Comparison of ENCODE assay signal across 8 mouse cellular contexts in genomic region chr6:100287334-100288015, GRCm38 (mm10). TPM values are rescaled to one million over a fixed set of nuclear protein-coding genes. Genes with fewer than 3 reads are reported as not detected.
A peak's percentile ranks its signal among the peaks of the same experiment; 100 is the strongest.
DNase-seq lines count a peak whose midpoint lies in the region; ATAC-seq and TF ChIP-seq lines count a peak whose summit lies in the region.

Gene Rybp, minus strand, starts transcription at chr6:100287485.

- WGBS in forebrain, embryonic 12.5 days: under 1% methylated on average over 72 of the region's 112 CpGs
- WGBS in heart, embryonic 16.5 days: under 1% methylated on average over 61 of the region's 112 CpGs
- WGBS in liver, embryonic 14.5 days (ENCODE audit: insufficient replicate concordance): under 1% methylated on average over 77 of the region's 112 CpGs
- WGBS in stomach, embryonic 15.5 days: under 1% methylated on average over 43 of the region's 112 CpGs

- peak; percentile 98 for ATAC-seq in forebrain, embryonic 12.5 days (ENCODE audit: low FRiP score)
- peak; percentile 96 for ATAC-seq in heart, embryonic 16.5 days (replicated peaks; ENCODE audit: extremely low read depth, insufficient read depth, low FRiP score)
- ATAC-seq in liver, embryonic 14.5 days (ENCODE audit: insufficient read depth): peak; percentile 90
- ATAC-seq in stomach, embryonic 15.5 days (ENCODE audit: insufficient read depth, low FRiP score, low read depth): peak; percentile 94

- peaks cover 20% of the 10 kb centered on the region for H3K36me3 ChIP-seq in E14TG2a.4 (ENCODE audit: insufficient read depth, low read length)
- no peaks in the 10 kb centered on the region for H3K36me3 ChIP-seq in forebrain, embryonic 12.5 days (replicated peaks)
- H3K36me3 ChIP-seq in heart, embryonic 16.5 days (ENCODE audit: control insufficient read depth, insufficient read depth): no peaks in the 10 kb centered on the region
- H3K36me3 ChIP-seq in liver, embryonic 14.5 days (replicated peaks; ENCODE audit: control insufficient read depth, insufficient read depth, low read depth): no peaks in the 10 kb centered on the region
- H3K36me3 ChIP-seq in stomach, embryonic 15.5 days: no peaks in the 10 kb centered on the region

- H3K27ac ChIP-seq in forebrain, embryonic 12.5 days: peak within 1 kb of the TSS; percentile 98
- H3K27ac ChIP-seq in heart, embryonic 16.5 days (ENCODE audit: low read length): peak within 1 kb of the TSS; percentile 94
- peak within 1 kb of the TSS; percentile 46 for H3K27ac ChIP-seq in liver, embryonic 14.5 days
- H3K27ac ChIP-seq in stomach, embryonic 15.5 days: peak within 1 kb of the TSS; percentile 96

- DNase-seq in c-Kit-positive CD71-positive TER-119-positive erythroid progenitor cells, embryonic 14.5 days (ENCODE audit: low spot score): peak; percentile 85
- DNase-seq in kidney, postnatal 36 days: peak; percentile 95 to 97
- peak; percentile 83 to 87 (median 85) for DNase-seq in liver, embryonic 14.5 days (ENCODE audit: low read depth in 3 of 3, low spot score in 3 of 3)
- DNase-seq in neural tube, embryonic 10.5 days (ENCODE audit: extremely low spot score, low spot score): peak; percentile 94

- peak within 1 kb of the TSS; percentile 87 for H3K4me2 ChIP-seq in forebrain, embryonic 12.5 days
- H3K4me2 ChIP-seq in heart, embryonic 16.5 days (ENCODE audit: low read depth, low read length): peak within 1 kb of the TSS; percentile 99
- peak within 1 kb of the TSS; percentile 90 for H3K4me2 ChIP-seq in liver, embryonic 14.5 days (ENCODE audit: low read depth)
- peak within 1 kb of the TSS; percentile 99 for H3K4me2 ChIP-seq in stomach, embryonic 15.5 days

- peaks cover 54% of the 10 kb centered on the region for H3K4me1 ChIP-seq in E14TG2a.4 (replicated peaks; ENCODE audit: low read depth, low read length)
- peaks cover 25% of the 10 kb centered on the region for H3K4me1 ChIP-seq in forebrain, embryonic 12.5 days
- H3K4me1 ChIP-seq in heart, embryonic 16.5 days (ENCODE audit: control insufficient read depth, insufficient read depth, low read length): peaks cover 21% of the 10 kb centered on the region
- peaks cover 9 to 22% of the 10 kb centered on the region in 2 experiments for H3K4me1 ChIP-seq in liver, embryonic 14.5 days (replicated peaks; ENCODE audit: control insufficient read depth in 2 of 2, insufficient read depth in 2 of 2, low read length in 1 of 2)
- H3K4me1 ChIP-seq in stomach, embryonic 15.5 days: peaks cover 10% of the 10 kb centered on the region

- H3K9me3 ChIP-seq in E14TG2a.4 (ENCODE audit: low read length): peaks cover 20% of the 10 kb centered on the region
- H3K9me3 ChIP-seq in forebrain, embryonic 12.5 days: no peaks in the 10 kb centered on the region
- no peaks in the 10 kb centered on the region for H3K9me3 ChIP-seq in heart, embryonic 16.5 days (replicated peaks; ENCODE audit: control insufficient read depth, low read length)
- no peaks in the 10 kb centered on the region for H3K9me3 ChIP-seq in liver, embryonic 14.5 days (ENCODE audit: control insufficient read depth, low read length)
- no peaks in the 10 kb centered on the region for H3K9me3 ChIP-seq in stomach, embryonic 15.5 days

- no peak for TF ChIP-seq EP300 in liver, embryonic 14.5 days (IDR thresholded peaks at IDR 0.05; ENCODE audit: low read depth)

- no peaks in the 10 kb centered on the region for H3K27me3 ChIP-seq in E14TG2a.4 (ENCODE audit: insufficient read depth, low read length)
- peaks cover 27% of the 10 kb centered on the region for H3K27me3 ChIP-seq in forebrain, embryonic 12.5 days
- H3K27me3 ChIP-seq in heart, embryonic 16.5 days (ENCODE audit: control insufficient read depth, insufficient read depth, low read length): peaks cover 4% of the 10 kb centered on the region; the same call in 1 of the 2 replicates
- H3K27me3 ChIP-seq in liver, embryonic 14.5 days (ENCODE audit: control insufficient read depth, insufficient read depth, low read length): no peaks in the 10 kb centered on the region; the same call in 1 of the 2 replicates
- no peaks in the 10 kb centered on the region for H3K27me3 ChIP-seq in stomach, embryonic 15.5 days (replicated peaks)

- H3K4me3 ChIP-seq in E14TG2a.4 (replicated peaks; ENCODE audit: low read length): peak within 1 kb of the TSS; percentile 84
- peak within 1 kb of the TSS; percentile 80 for H3K4me3 ChIP-seq in forebrain, embryonic 12.5 days (replicated peaks)
- H3K4me3 ChIP-seq in heart, embryonic 16.5 days (ENCODE audit: low read length): peak within 1 kb of the TSS; percentile 77
- H3K4me3 ChIP-seq in liver, embryonic 14.5 days (ENCODE audit: insufficient read depth in 1 of 2, low read depth in 2 of 2, low read length in 2 of 2): peak within 1 kb of the TSS; percentile 79 to 84
- peak within 1 kb of the TSS; percentile 73 for H3K4me3 ChIP-seq in stomach, embryonic 15.5 days (replicated peaks)

- TF ChIP-seq CTCF in E14TG2a.4 (conservative IDR thresholded peaks at IDR 0.05; ENCODE audit: low read length): no peak
- no peak for TF ChIP-seq CTCF in liver, embryonic 14.5 days (IDR thresholded peaks at IDR 0.05; ENCODE audit: low read depth)

- H3K9ac ChIP-seq in forebrain, embryonic 12.5 days: peak within 1 kb of the TSS; percentile 90
- H3K9ac ChIP-seq in heart, embryonic 16.5 days (ENCODE audit: low read length): peak within 1 kb of the TSS; percentile 92
- peak within 1 kb of the TSS; percentile 85 for H3K9ac ChIP-seq in liver, embryonic 14.5 days (replicated peaks)
- H3K9ac ChIP-seq in stomach, embryonic 15.5 days: peak within 1 kb of the TSS; percentile 78

RNA-seq across cellular contexts. Expression of gene Rybp, which starts in this region (rescaled TPM):
- polyA plus RNA-seq in forebrain, embryonic 12.5 days (2016; fragmentation: Nextera tagmentation; extraction: Ambion mirVana): 20.8 and 22.2 TPM in 2 replicates
- 8.9 and 10.8 TPM in 2 replicates for polyA plus RNA-seq in heart, embryonic 16.5 days (2015; fragmentation: Nextera tagmentation; extraction: Ambion mirVana)
- polyA plus RNA-seq in liver, embryonic 14.5 days (2012; rRNA removed): 5.1 and 10.7 TPM in 2 replicates
- 3.2 and 3.5 TPM in 2 replicates for polyA plus RNA-seq in liver, embryonic 14.5 days (2014; fragmentation: Nextera tagmentation; extraction: Ambion mirVana)
- polyA plus RNA-seq in stomach, embryonic 15.5 days (2015; fragmentation: Nextera tagmentation; extraction: Ambion mirVana): 19.0 and 19.4 TPM in 2 replicates

Comparison
In these comparisons a context has a peak if more than half of its experiments do, and no peak if none do; other contexts are left out.
1. Peak in every context shown above with its lines: DNase-seq, ATAC-seq, H3K4me3 ChIP-seq and H3K27ac ChIP-seq.
2. H3K27ac ChIP-seq: peak in every context shown above with its lines; median percentile 98 in forebrain, embryonic 12.5 days; 96 in stomach, embryonic 15.5 days; 94 in heart, embryonic 16.5 days; 46 in liver, embryonic 14.5 days.